Mouse (Mus musculus) hindbrain, embryonic 16.5 days (tissue): ENCODE measurements around the gene Paqr5. TPM values are rescaled to one million over a fixed set of nuclear protein-coding genes. Genes with fewer than 3 reads are reported as not detected.

ENCODE experiments used
- ATAC-seq: fragments of 200-750 bp; cut with Nextera tagmentation; 2 replicates; pipeline ENCODE4 v1.8.0; 2017; ENCODE audit warnings: moderate TSS enrichment, moderate library complexity
- H3K27ac ChIP-seq: fragments of 300-500 bp; sonication (generic); 2 replicates; pipeline ENCODE4 v1.5.1; 2014; ENCODE audit warnings: low read depth, mild to moderate bottlenecking, control low read depth, low read length, moderate library complexity
- H3K27me3 ChIP-seq: fragments of 300-500 bp; sonication (generic); replicated peaks from 2 replicates; pipeline ENCODE4 v1.6.1; 2014; ENCODE audit warnings: low read length; ENCODE audit not compliant: control insufficient read depth, insufficient read depth
- H3K36me3 ChIP-seq: fragments of 300-500 bp; sonication (generic); 2 replicates; pipeline ENCODE4 v1.6.1; 2014; ENCODE audit warnings: mild to moderate bottlenecking, low read length, moderate library complexity, mixed read lengths; ENCODE audit not compliant: control insufficient read depth, insufficient read depth
- H3K4me1 ChIP-seq: fragments of 300-500 bp; sonication (generic); 2 replicates; pipeline ENCODE4 v1.6.1; 2014; ENCODE audit warnings: low read depth, low read length; ENCODE audit not compliant: control insufficient read depth, insufficient read depth
- H3K4me2 ChIP-seq: fragments of 300-500 bp; sonication (generic); 2 replicates; pipeline ENCODE4 v1.6.1; 2014; ENCODE audit warnings: mild to moderate bottlenecking, low read length, control low read depth, moderate library complexity
- H3K4me3 ChIP-seq: fragments of 300-500 bp; sonication (generic); 2 replicates; pipeline ENCODE4 v1.5.1; 2014; ENCODE audit warnings: mild to moderate bottlenecking, low read length, control low read depth, moderate library complexity
- H3K9ac ChIP-seq: fragments of 300-500 bp; sonication (generic); 2 replicates; pipeline ENCODE4 v1.6.1; 2014; ENCODE audit warnings: low read depth, mild to moderate bottlenecking, control low read depth, low read length, moderate library complexity
- H3K9me3 ChIP-seq: fragments of 300-500 bp; sonication (generic); 2 replicates; pipeline ENCODE4 v1.6.1; 2014; ENCODE audit warnings: mild to moderate bottlenecking, low read length, moderate library complexity; ENCODE audit not compliant: control insufficient read depth
- WGBS: fragments of 180-500 bp; shearing (Covaris S2); extraction: QIAGEN DNeasy Blood & Tissue Kit; methylation state at CpG from one replicate; pipeline ENCODE4 v1.1.7; 2014; 5-methylcytosine and 5-hydroxymethylcytosine counted together
- polyA plus RNA-seq: library from polyadenylated mRNA; unstranded; fragments of >200 nt; fragmentation: Nextera tagmentation; extraction: Ambion mirVana; gene quantifications from 2 replicates; pipeline ENCODE4 v1.2.1, GENCODE M21; 2015

The Paqr5 gene
- polyA plus RNA-seq, 1 experiment from 2014 or later, result 0.64 TPM

DNA sequence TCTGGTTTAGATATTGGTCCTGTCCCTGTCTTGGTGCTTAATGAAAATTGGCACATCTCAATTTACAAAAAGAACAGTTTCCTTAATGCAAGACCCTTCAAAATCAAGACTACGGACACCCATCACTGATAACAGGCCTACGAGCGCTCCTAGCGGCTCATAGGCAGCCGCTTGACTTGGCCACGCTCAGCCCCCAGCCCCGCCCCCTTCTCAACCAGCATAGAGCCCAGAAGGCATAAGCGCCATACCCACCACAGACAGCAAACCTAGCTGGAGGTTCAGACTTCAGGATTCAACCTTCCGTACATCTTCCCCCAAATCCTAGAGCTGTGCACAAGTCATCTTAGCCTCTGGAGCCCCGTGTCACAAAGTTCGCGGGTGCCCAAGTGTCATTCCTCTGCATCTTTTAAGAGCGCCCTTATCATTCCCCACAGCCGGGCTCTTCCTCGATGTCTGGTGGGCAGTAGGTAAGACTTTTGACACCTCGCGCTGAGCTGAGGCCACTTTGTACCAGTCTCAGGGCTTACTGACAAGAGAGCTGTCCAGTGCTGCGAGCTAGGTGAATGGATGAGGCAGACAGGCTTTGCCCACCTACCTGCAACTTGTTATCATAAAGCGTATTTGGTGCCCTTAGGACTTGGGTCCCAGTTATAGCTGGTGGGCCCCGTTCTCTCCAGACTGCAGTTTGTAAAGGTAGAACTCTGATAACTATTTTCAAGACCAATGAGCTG, 116.0 kb downstream of the Paqr5 start:
- H3K4me1 ChIP-seq, result peaks cover 13% of the 10 kb centered on the region
- H3K9me3 ChIP-seq, result no peaks in the 10 kb centered on the region
- ATAC-seq, result no peak
- no peak overlapping the region for H3K9ac ChIP-seq
- H3K27ac ChIP-seq, result no peak overlapping the region
- no peaks in the 10 kb centered on the region for H3K27me3 ChIP-seq
- peaks cover 15% of the 10 kb centered on the region for H3K36me3 ChIP-seq
- no peak overlapping the region for H3K4me2 ChIP-seq
- WGBS, result 48% methylated on average over 20 of the region's 20 CpGs
- no peak overlapping the region for H3K4me3 ChIP-seq

DNA sequence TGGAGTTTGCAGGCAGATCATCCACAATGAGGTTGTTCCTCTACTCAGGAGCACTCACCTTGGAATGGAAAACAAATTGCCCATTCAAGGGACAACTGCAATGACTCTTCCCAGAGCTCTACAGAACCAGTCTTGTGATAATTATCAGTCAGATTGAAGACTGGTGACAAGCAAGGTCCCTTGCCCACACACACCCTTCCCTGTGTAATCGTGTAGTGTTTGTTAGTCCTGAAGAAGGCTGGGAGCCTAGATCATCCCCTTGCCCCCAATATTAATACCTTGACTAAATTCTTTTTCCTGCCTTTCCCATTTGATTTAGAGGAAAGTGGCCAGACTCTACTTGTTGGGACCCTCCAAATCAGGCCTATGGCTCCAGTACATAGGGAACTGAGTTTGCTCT, 117.0 kb downstream of the Paqr5 start:
- Histone ChIP-seq H3K9ac (no peak overlapping the region), H3K4me2 (no peak overlapping the region), H3K27ac (no peak overlapping the region), H3K27me3 (no peaks in the 10 kb centered on the region), H3K4me1 (peaks cover 11% of the 10 kb centered on the region), H3K36me3 (peaks cover 15% of the 10 kb centered on the region), H3K4me3 (no peak overlapping the region), H3K9me3 (no peaks in the 10 kb centered on the region)
- WGBS, result 95% methylated on average over 1 of the region's 1 CpGs
- ATAC-seq, result no peak

DNA sequence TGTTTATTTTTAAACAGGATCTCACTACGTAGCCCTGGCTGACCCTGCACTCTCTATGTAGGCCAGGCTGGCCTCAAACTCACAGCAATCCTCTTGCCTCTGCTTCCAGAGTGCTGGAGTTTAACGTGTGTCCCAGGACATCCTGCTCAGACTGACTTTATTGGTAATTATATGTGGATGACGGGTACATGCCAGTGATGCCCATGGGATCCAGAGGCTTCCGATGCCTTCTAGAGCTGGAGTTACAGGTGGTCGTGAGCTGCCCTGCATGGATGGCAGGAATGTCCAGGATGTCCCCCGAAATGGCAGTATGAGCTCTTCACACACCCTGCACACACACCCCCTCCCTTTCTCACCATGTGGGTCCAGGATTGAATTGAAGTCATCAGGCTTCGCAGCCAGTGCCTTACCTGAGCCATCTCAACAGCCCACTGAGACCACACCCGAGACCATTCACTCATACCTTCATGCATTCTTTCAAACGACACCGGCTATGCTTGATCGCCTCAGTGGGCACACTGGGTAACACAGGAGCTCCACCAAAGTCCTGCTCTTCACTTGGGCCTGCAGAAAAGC, 117.7 kb downstream of the Paqr5 start:
- Histone ChIP-seq H3K9me3 (no peaks in the 10 kb centered on the region), H3K4me2 (no peak overlapping the region), H3K36me3 (peaks cover 15% of the 10 kb centered on the region), H3K27me3 (no peaks in the 10 kb centered on the region), H3K4me1 (peaks cover 11% of the 10 kb centered on the region), H3K27ac (no peak overlapping the region), H3K9ac (no peak overlapping the region), H3K4me3 (no peak overlapping the region)
- ATAC-seq, result no peak
- WGBS, result 85% methylated on average over 11 of the region's 11 CpGs

DNA sequence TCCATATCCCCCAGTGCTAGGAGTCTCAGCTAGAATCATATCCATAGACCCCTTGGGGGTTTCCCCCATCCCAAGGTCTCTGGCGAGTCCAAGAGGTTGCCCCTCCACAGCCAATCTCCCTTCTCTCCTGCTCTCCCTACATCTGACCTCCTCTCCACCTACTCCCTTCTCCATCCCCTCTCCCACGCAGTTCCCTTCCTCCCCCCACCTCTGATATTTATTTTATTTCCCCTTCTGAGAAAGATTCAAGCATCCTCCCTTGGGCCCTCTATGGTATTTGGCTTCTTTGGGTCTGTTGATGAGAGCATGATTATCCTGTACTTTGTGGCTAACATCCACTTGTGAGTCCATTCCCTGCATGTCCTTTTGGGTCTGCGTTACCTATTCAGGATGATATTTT, 118.3 kb downstream of the Paqr5 start:
- WGBS, result 84% methylated on average over 3 of the region's 3 CpGs
- Histone ChIP-seq H3K4me3 (no peak overlapping the region), H3K4me1 (peaks cover 7% of the 10 kb centered on the region), H3K27me3 (no peaks in the 10 kb centered on the region), H3K36me3 (peaks cover 15% of the 10 kb centered on the region), H3K9ac (no peak overlapping the region), H3K27ac (no peak overlapping the region), H3K9me3 (no peaks in the 10 kb centered on the region), H3K4me2 (no peak overlapping the region)
- ATAC-seq, result no peak

DNA sequence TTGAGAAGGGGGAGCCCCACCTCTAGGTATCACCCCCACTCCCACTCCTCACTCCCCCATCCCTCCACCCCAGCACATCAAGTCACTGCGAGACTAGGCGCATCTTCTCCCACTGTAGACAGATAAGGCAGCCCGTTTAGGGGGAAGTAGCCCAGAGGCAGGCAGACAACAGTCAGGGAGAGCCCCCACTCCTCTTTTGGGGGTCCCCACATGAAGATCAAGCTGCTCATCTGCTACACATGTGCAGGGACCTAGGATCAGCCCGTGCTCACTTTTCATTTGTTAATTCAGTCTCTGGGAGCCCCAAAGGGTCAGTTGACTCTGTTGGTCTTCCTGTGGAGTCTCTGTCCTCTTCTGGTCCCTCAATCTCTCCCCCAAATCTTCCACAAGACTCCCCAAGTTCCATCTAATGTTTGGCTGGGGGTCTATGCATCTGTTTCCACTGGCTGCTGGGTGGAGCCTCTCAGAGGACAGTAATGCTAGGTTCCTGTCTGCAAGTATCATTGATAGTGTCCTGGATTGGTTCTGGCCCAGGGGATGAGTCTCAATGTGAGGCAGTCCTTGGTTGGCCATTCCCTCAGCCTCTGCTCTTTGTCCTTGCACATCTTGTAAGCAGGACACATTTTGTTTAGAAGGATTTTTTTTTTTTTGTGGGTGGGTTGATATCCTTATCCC, 118.9 kb downstream of the Paqr5 start:
- H3K4me1 ChIP-seq, result peaks cover 3% of the 10 kb centered on the region
- H3K4me3 ChIP-seq, result no peak overlapping the region
- no peak overlapping the region for H3K27ac ChIP-seq
- H3K9me3 ChIP-seq, result no peaks in the 10 kb centered on the region
- H3K27me3 ChIP-seq, result no peaks in the 10 kb centered on the region
- H3K36me3 ChIP-seq, result peaks cover 13% of the 10 kb centered on the region
- no peak overlapping the region for H3K4me2 ChIP-seq
- ATAC-seq, result no peak
- 93% methylated on average over 4 of the region's 4 CpGs for WGBS
- H3K9ac ChIP-seq, result no peak overlapping the region

DNA sequence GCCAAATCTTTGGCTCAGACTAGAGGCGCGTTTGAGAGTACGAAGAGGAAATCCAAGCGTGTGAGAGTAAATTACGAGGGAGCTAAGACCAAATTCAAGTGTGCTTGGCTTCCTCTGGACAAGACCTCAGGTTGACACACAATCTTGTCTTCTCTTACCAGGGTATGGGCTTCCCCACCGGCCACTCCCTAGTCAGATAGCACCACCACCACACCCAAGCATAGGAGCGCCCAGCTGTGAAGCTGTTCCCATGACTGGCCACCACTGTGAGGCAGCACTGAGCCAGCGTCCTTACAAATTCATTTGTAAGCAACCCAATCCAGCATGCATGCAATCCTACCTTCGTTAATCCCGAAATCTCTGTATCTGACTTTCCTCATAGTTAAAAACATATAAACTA, 119.7 kb downstream of the Paqr5 start:
- H3K4me2 ChIP-seq, result no peak overlapping the region
- peaks cover 10% of the 10 kb centered on the region for H3K4me1 ChIP-seq
- no peak overlapping the region for H3K27ac ChIP-seq
- no peak for ATAC-seq
- peaks cover 5% of the 10 kb centered on the region; the same call in 1 of the 2 replicates for H3K36me3 ChIP-seq
- 70% methylated on average over 10 of the region's 10 CpGs for WGBS
- H3K9ac ChIP-seq, result no peak overlapping the region
- H3K27me3 ChIP-seq, result no peaks in the 10 kb centered on the region
- H3K9me3 ChIP-seq, result no peaks in the 10 kb centered on the region
- no peak overlapping the region for H3K4me3 ChIP-seq

DNA sequence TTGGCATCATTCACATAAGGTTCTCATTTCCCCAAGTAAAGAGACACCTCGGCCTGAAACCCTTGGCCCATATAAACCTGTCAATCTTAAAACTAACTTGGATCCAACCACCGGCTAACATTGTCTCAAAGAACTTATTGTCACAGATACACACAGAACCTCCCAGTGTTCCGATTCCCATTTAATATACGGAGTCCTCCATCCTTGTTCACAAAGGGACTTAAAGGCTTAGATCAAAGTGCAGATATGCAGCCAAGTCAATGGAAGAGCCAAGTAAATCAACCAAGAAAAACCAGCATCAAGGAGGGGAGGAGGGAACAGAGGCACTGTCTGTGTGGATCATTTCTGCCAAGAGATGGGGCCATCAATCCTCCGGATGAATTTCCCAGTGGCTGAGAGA, 121.1 kb downstream of the Paqr5 start:
- no peak overlapping the region for H3K4me2 ChIP-seq

DNA sequence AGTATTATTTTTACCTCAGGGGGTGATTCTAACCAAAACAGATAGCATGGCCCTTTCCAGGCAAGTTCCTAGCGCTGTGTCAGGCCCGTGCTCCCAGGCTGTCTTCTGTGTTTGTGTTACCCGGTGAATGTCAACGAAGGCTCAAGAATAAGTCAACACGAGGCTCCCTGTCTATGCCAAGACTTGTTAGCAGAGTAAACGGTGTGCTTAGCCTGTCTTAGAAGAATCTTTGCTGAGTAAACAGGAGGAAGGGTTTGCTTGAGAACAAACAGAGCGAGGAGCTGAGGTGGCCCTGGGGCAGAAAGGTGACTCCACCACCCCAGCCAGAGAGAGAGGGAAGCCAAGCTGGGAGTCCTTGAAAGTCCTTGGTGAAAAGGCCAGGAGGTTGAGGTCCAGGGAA, 122.5 kb downstream of the Paqr5 start:
- ATAC-seq, result no peak
- 68% methylated on average over 7 of the region's 7 CpGs for WGBS
- H3K4me3 ChIP-seq, result no peak overlapping the region

More for the DNA sequence above, 121.1 kb downstream of the Paqr5 start:
- peaks cover 10% of the 10 kb centered on the region for H3K4me1 ChIP-seq
- H3K4me3 ChIP-seq, result no peak overlapping the region
- no peak for ATAC-seq
- WGBS, result 74% methylated on average over 5 of the region's 5 CpGs
- H3K36me3 ChIP-seq, result no peaks in the 10 kb centered on the region
- no peaks in the 10 kb centered on the region for H3K27me3 ChIP-seq
- no peaks in the 10 kb centered on the region for H3K9me3 ChIP-seq
- no peak overlapping the region for H3K9ac ChIP-seq
- no peak overlapping the region for H3K27ac ChIP-seq

More for the DNA sequence above, 122.5 kb downstream of the Paqr5 start:
- no peak overlapping the region for H3K27ac ChIP-seq
- H3K9me3 ChIP-seq, result no peaks in the 10 kb centered on the region
- H3K4me1 ChIP-seq, result peaks cover 10% of the 10 kb centered on the region
- H3K9ac ChIP-seq, result no peak overlapping the region
- H3K27me3 ChIP-seq, result no peaks in the 10 kb centered on the region; the same call in 1 of the 2 replicates
- no peak overlapping the region for H3K4me2 ChIP-seq
- no peaks in the 10 kb centered on the region for H3K36me3 ChIP-seq
